Mouse (Mus musculus) CH12.LX (cell line): ENCODE measurements around the gene Map2k4. TPM values are rescaled to one million over a fixed set of nuclear protein-coding genes. Genes with fewer than 3 reads are reported as not detected.
A peak's percentile ranks its signal among the peaks of the same experiment; 100 is the strongest.

Experiments used
- DNase-seq: peaks from one replicate; pipeline ENCODE4 v3.0.0-alpha.2; 2013; ENCODE audit errors: extremely low read depth
- H3K27ac ChIP-seq: 2 replicates; pipeline ENCODE4 v1.5.1; 2012; ENCODE audit warnings: low read depth, mild to moderate bottlenecking, control low read depth, moderate library complexity; ENCODE audit not compliant: insufficient read depth
- H3K27me3 ChIP-seq: replicated peaks from 2 replicates; pipeline ENCODE3; 2012; ENCODE audit warnings: inconsistent platforms
- H3K36me3 ChIP-seq, 2 experiments: replicated peaks in 1 of 2; 2 replicates each; pipeline versions ENCODE3 to v1.6.1; 2012; ENCODE audit warnings: inconsistent platforms in 1 of 2, low read length in 1 of 2, mild to moderate bottlenecking in 1 of 2, mixed read lengths in 1 of 2, moderate library complexity in 1 of 2; ENCODE audit not compliant: control insufficient read depth in 1 of 2, insufficient read depth in 1 of 2
- H3K4me1 ChIP-seq, 2 experiments: 2 replicates each; pipeline ENCODE4 v1.6.1; 2012; ENCODE audit warnings: inconsistent platforms in 1 of 2, moderate library complexity in 1 of 2; ENCODE audit not compliant: insufficient read depth in 2 of 2, control insufficient read depth in 1 of 2
- H3K4me2 ChIP-seq: 2 replicates; pipeline ENCODE4 v1.6.1; 2012; ENCODE audit warnings: low read depth, mild to moderate bottlenecking, control low read depth; ENCODE audit not compliant: poor library complexity, insufficient read depth, severe bottlenecking
- H3K4me3 ChIP-seq, 3 experiments: fragments of 150-350 bp in 1 of 3; sonication (generic) in 1 of 3; replicated peaks in 1 of 3; 2 replicates each; pipeline versions ENCODE3 to v1.5.1; 2011 to 2012; ENCODE audit warnings: low read depth in 2 of 3, low read length in 2 of 3, mild to moderate bottlenecking in 2 of 3, moderate library complexity in 2 of 3, control low read depth in 1 of 3, improper control_type of control experiment in 1 of 3, inconsistent platforms in 1 of 3, mixed read lengths in 1 of 3; ENCODE audit not compliant: poor library complexity in 1 of 3
- H3K79me2 ChIP-seq: replicated peaks from 2 replicates; pipeline ENCODE4 v1.6.1; 2012; ENCODE audit warnings: mild to moderate bottlenecking, moderate library complexity; ENCODE audit not compliant: control insufficient read depth, poor library complexity, insufficient read depth, severe bottlenecking; ENCODE audit errors: extremely low read depth
- H3K9ac ChIP-seq: 2 replicates; pipeline ENCODE4 v1.6.1; 2012; ENCODE audit warnings: low read depth, mild to moderate bottlenecking, control low read depth, moderate library complexity; ENCODE audit not compliant: insufficient read depth
- H3K9me3 ChIP-seq: replicated peaks from 2 replicates; pipeline ENCODE3; 2012; ENCODE audit warnings: low read length, inconsistent platforms, mixed read lengths
- CHD1 ChIP-seq: IDR thresholded peaks from 2 replicates; pipeline ENCODE4 v1.6.1; 2012; ENCODE audit warnings: low read depth, low read length, improper control_type of control experiment, inconsistent platforms
- CTCF ChIP-seq, 2 experiments: IDR thresholded peaks in 1 of 2; conservative IDR thresholded peaks in 1 of 2; 2 replicates each; pipeline ENCODE4 v1.5.1; 2011 to 2012; ENCODE audit warnings: low read depth in 2 of 2, low read length in 2 of 2, improper control_type of control experiment in 1 of 2, inconsistent platforms in 1 of 2, mild to moderate bottlenecking in 1 of 2, moderate library complexity in 1 of 2
- HCFC1 ChIP-seq: IDR thresholded peaks from 2 replicates; pipeline ENCODE4 v1.6.1; 2012; ENCODE audit warnings: low read depth, mild to moderate bottlenecking, inconsistent platforms, low read length, improper control_type of control experiment
- JUN ChIP-seq: IDR thresholded peaks from 2 replicates; pipeline ENCODE4 v1.6.1; 2011; ENCODE audit warnings: low read depth, mild to moderate bottlenecking, low read length, improper control_type of control experiment, moderate library complexity; ENCODE audit not compliant: insufficient read depth
- JUND ChIP-seq: conservative IDR thresholded peaks from 2 replicates; pipeline ENCODE4 v1.6.1; 2011; ENCODE audit warnings: low read depth, low read length, improper control_type of control experiment
- KAT2A ChIP-seq: IDR thresholded peaks from 2 replicates; pipeline ENCODE4 v1.6.1; 2012; ENCODE audit warnings: low read length, improper control_type of control experiment, inconsistent platforms; ENCODE audit not compliant: insufficient replicate concordance
- MEF2A ChIP-seq: IDR thresholded peaks from 2 replicates; pipeline ENCODE4 v1.6.1; 2014; ENCODE audit warnings: low read depth, mild to moderate bottlenecking, inconsistent platforms, low read length, improper control_type of control experiment, borderline replicate concordance
- RAD21 ChIP-seq: IDR thresholded peaks from 2 replicates; pipeline ENCODE4 v1.6.1; 2011; ENCODE audit warnings: low read depth, mild to moderate bottlenecking, low read length, improper control_type of control experiment, moderate library complexity
- RCOR1 ChIP-seq: conservative IDR thresholded peaks from 2 replicates; pipeline ENCODE4 v1.6.1; 2012; ENCODE audit warnings: low read depth, mild to moderate bottlenecking, inconsistent platforms, low read length, improper control_type of control experiment
- SIN3A ChIP-seq: IDR thresholded peaks from 2 replicates; pipeline ENCODE4 v1.6.1; 2012; ENCODE audit warnings: low read length, improper control_type of control experiment, inconsistent platforms
- SMC3 ChIP-seq: IDR thresholded peaks from 2 replicates; pipeline ENCODE4 v1.6.1; 2011; ENCODE audit warnings: low read depth, low read length, improper control_type of control experiment
- USF1 ChIP-seq: IDR thresholded peaks from 2 replicates; pipeline ENCODE4 v1.6.1; 2014; ENCODE audit warnings: low read depth, mild to moderate bottlenecking, inconsistent platforms, low read length, improper control_type of control experiment
- ZC3H11A ChIP-seq: IDR thresholded peaks from 2 replicates; pipeline ENCODE4 v1.6.1; 2012; ENCODE audit warnings: low read depth, mild to moderate bottlenecking, inconsistent platforms, low read length, improper control_type of control experiment
- ZKSCAN1 ChIP-seq: IDR thresholded peaks from 2 replicates; pipeline ENCODE4 v1.6.1; 2012; ENCODE audit warnings: low read depth, inconsistent platforms, low read length, improper control_type of control experiment, borderline replicate concordance
- dilution Hi-C: fragments of 300-500 bp; cut with MboI; formaldehyde crosslinking; loops from 2 replicates; pipeline ENCODE4 v1.14.3; 2020; ENCODE audit warnings: low sequenced_read_pairs; ENCODE audit not compliant: extremely low pct_unique_long_range_greater_than_20kb, extremely low pct_ligation_motif_present
- in situ Hi-C: fragments of 300-500 bp; cut with MboI; formaldehyde crosslinking; loops from 3 replicates; pipeline ENCODE4 v1.14.3; 2019; ENCODE audit warnings: low sequenced_read_pairs, low pct_ligation_motif_present, low pct_unique_long_range_greater_than_20kb, mixed read lengths
- polyA plus RNA-seq: library from polyadenylated mRNA; unstranded; fragments of >175 nt; gene quantifications from 2 replicates; pipeline ENCODE4 v1.2.1, GENCODE M21; 2012; ENCODE audit warnings: low read depth; ENCODE audit not compliant: insufficient read length
- total RNA-seq, 2 experiments: library from RNA; depleted of rRNA; stranded (reverse); fragments of 300-350 nt in 1 of 2; fragments of >200 nt in 1 of 2; gene quantifications; 2 replicates each; pipeline ENCODE4 v1.2.3; 2012 to 2014

The Map2k4 gene
- total and polyA plus RNA-seq, 3 experiments: 27.2 to 50.0 (median 43.3) TPM

DNA sequence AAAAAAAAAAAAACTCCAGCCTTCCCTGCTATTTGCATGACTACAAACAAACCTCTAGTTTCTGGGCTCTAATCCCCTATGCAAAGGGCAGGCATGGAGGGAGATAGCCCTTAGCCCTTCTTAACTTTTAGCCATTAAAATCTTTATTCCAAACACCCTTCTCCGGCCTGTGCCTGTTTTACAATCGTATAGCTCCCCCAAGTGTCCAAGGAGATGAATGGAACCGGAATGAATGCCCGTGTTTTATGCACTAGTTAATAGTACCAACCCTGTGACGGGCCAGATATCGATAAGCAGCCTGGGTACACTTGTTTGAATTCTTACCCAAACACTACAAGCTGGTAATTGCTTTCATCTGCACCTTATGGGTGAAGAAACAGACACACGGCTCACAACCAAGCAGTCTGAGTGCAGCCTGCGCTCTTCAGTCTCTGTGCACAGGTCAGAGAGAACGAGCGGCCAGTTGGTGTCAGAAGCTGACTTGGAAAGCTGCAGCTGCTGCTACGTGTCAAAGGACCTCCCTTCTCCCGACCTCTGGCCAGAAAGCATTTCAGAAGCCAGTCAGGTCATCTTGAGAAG lies 109.2 kb downstream of the Map2k4 start:
- H3K4me3 ChIP-seq: no peak overlapping the region
- H3K9ac ChIP-seq: no peak overlapping the region
- no peaks in the 10 kb centered on the region for H3K9me3 ChIP-seq
- in situ Hi-C loops: loop anchor here (10.0 kb wide), 1 partner anchor 484 kb away; no protein-coding TSS in a partner anchor
- dilution Hi-C loops: no loop called here
- H3K79me2 ChIP-seq: no peaks in the 10 kb centered on the region
- peaks cover 16 to 32% of the 10 kb centered on the region in 2 experiments for H3K4me1 ChIP-seq
- TF ChIP-seq CTCF (conservative IDR thresholded peaks at IDR 0.05 in 1 of 2, IDR thresholded peaks at IDR 0.05 in 1 of 2; ENCODE audit: low read depth in 2 of 2, low read length in 2 of 2): peak; percentile 52 to 80
- peak; percentile 70 for TF ChIP-seq SMC3
- no peak for TF ChIP-seq USF1
- no peak for TF ChIP-seq KAT2A
- TF ChIP-seq ZC3H11A: 0 out of 2 replicates have a peak, but pooled peaks have one; percentile 14
- peak; percentile 92 for TF ChIP-seq RAD21
- TF ChIP-seq, all 38 proteins: peak for 4
- H3K27me3 ChIP-seq: no peaks in the 10 kb centered on the region
- H3K27ac ChIP-seq: no peak overlapping the region
- DNase-seq: peak; percentile 45
- H3K4me2 ChIP-seq: no peak overlapping the region
- peaks cover 0 to 2% of the 10 kb centered on the region in 2 experiments for H3K36me3 ChIP-seq

DNA sequence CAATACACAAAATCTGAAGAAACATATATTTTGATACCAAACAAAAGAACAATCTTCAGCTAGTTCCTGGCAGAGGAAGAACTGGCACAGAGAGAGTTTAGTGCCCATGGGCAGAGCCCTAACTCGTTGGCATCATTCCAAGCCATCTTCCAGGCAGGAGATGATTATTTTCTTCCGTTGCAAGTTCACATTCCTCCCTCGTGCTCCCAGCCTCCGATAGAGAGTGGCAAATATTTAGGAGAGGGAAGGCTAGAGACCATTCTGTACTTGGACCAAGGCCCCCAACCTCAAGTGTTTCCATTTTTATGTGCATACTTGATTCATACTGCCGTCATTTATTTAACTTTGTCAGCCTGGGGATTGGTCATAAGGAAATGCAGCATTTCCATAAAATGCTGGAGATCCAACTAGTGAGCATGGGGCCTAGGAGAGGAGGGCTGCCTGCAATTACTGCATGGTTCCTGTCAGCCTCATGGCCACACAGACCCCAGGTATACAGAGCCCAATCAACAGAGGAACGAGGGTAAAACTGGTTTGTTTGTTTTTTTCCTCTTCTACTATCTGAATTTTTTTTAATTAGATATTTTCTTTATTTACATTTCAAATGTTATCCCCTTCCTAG lies 120.6 kb downstream of the Map2k4 start:
- DNase-seq: no peak
- Histone ChIP-seq H3K4me2 (no peak overlapping the region), H3K9me3 (peaks cover 5% of the 10 kb centered on the region), H3K79me2 (no peaks in the 10 kb centered on the region), H3K9ac (no peak overlapping the region), H3K27me3 (no peaks in the 10 kb centered on the region), H3K4me1 (no peaks in the 10 kb centered on the region), H3K4me3 (no peak overlapping the region), H3K36me3 (no peaks in the 10 kb centered on the region), H3K27ac (no peak overlapping the region)
- TF ChIP-seq SIN3A: no peak
- TF ChIP-seq ZKSCAN1: no peak
- TF ChIP-seq MEF2A: no peak
- no peak for TF ChIP-seq JUN
- no peak for TF ChIP-seq SMC3
- no peak for TF ChIP-seq KAT2A
- dilution Hi-C loops: no loop called here
- in situ Hi-C loops: loop anchor here (25.0 kb wide), 1 partner anchor 605 kb away; no protein-coding TSS in a partner anchor

DNA sequence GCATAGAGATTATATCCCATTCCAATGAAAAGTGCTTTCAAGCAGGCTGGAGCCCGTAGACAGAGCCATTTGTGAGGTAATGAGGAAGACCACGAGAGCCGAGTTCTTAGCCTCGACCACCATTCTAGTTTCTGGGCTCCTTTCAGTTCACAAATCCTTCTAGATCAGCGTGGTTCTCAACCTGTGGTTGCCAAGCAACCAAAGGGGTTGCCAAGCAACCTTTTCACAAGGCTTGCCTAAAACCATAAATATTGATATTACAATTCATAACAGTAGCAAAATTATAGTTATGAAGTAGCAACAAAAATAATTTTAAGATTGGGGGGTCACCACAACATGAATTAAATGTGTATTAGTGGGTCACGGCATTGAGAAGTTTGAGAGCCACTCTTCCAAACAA lies 123.2 kb downstream of the Map2k4 start:
- Histone ChIP-seq H3K9ac (no peak overlapping the region), H3K4me3 (no peak overlapping the region), H3K79me2 (no peaks in the 10 kb centered on the region), H3K36me3 (no peaks in the 10 kb centered on the region), H3K4me1 (no peaks in the 10 kb centered on the region), H3K27ac (no peak overlapping the region), H3K4me2 (no peak overlapping the region), H3K9me3 (peaks cover 5% of the 10 kb centered on the region), H3K27me3 (no peaks in the 10 kb centered on the region)
- dilution Hi-C loops (no loop called here), in situ Hi-C loops (loop anchor here (25.0 kb wide), 1 partner anchor 603 kb away; no protein-coding TSS in a partner anchor)
- TF ChIP-seq JUN (no peak), SMC3 (no peak), CHD1 (no peak), RCOR1 (no peak), HCFC1 (no peak), SIN3A (no peak), KAT2A (no peak), ZKSCAN1 (no peak), JUND (no peak)
- no peak for DNase-seq
